Mouse (Mus musculus) hindbrain, embryonic 11.5 days (tissue): ENCODE data around the gene Fitm1. TPM values are rescaled to one million over a fixed set of nuclear protein-coding genes. Genes with fewer than 3 reads are reported as not detected.

Experiments used
- ATAC-seq: fragments of 200-750 bp; cut with Nextera tagmentation; 2 replicates; pipeline ENCODE4 v1.8.0; 2017; ENCODE audit warnings: mild to moderate bottlenecking, moderate TSS enrichment, moderate library complexity; ENCODE audit not compliant: low FRiP score
- DNase-seq: peaks from one replicate; pipeline ENCODE4 v3.0.0-alpha.2; 2015; ENCODE audit warnings: low spot score
- H3K27ac ChIP-seq: fragments of 300-500 bp; sonication (generic); 2 replicates; pipeline ENCODE4 v1.5.1; 2014; ENCODE audit warnings: mild to moderate bottlenecking, low read depth, low read length
- H3K27me3 ChIP-seq: fragments of 300-500 bp; sonication (generic); 2 replicates; pipeline ENCODE4 v1.6.1; 2014; ENCODE audit warnings: mild to moderate bottlenecking, low read length, moderate library complexity, mixed read lengths; ENCODE audit not compliant: control insufficient read depth, insufficient read depth
- H3K36me3 ChIP-seq: fragments of 300-500 bp; sonication (generic); 2 replicates; pipeline ENCODE4 v1.6.1; 2014; ENCODE audit warnings: mild to moderate bottlenecking, low read length, moderate library complexity, mixed read lengths; ENCODE audit not compliant: control insufficient read depth, insufficient read depth
- H3K4me1 ChIP-seq: fragments of 300-500 bp; sonication (generic); replicated peaks from 2 replicates; pipeline ENCODE4 v1.6.1; 2014; ENCODE audit warnings: low read length, mixed read lengths; ENCODE audit not compliant: control insufficient read depth, insufficient read depth
- H3K4me2 ChIP-seq: fragments of 300-500 bp; sonication (generic); replicated peaks from 2 replicates; pipeline ENCODE4 v1.6.1; 2014; ENCODE audit warnings: mild to moderate bottlenecking, low read depth, low read length
- H3K4me3 ChIP-seq: fragments of 300-500 bp; sonication (generic); 2 replicates; pipeline ENCODE4 v1.5.1; 2014; ENCODE audit warnings: low read depth, low read length
- H3K9ac ChIP-seq: fragments of 300-500 bp; sonication (generic); 2 replicates; pipeline ENCODE4 v1.6.1; 2014; ENCODE audit warnings: low read depth, low read length
- H3K9me3 ChIP-seq: fragments of 300-500 bp; sonication (generic); 2 replicates; pipeline ENCODE4 v1.6.1; 2016; ENCODE audit warnings: low read length; ENCODE audit not compliant: control insufficient read depth
- WGBS: fragments of 180-500 bp; shearing (Covaris S2); extraction: QIAGEN DNeasy Blood & Tissue Kit; methylation state at CpG from one replicate; pipeline ENCODE4 v1.1.7; 2014; 5-methylcytosine and 5-hydroxymethylcytosine counted together
- polyA plus RNA-seq: library from polyadenylated mRNA; unstranded; fragments of >200 nt; fragmentation: Nextera tagmentation; extraction: Ambion mirVana; gene quantifications from 2 replicates; pipeline ENCODE4 v1.2.1, GENCODE M21; 2014

Fitm1 gene
- polyA plus RNA-seq, 1 experiment from 2014 or later: 0.77 TPM

DNA sequence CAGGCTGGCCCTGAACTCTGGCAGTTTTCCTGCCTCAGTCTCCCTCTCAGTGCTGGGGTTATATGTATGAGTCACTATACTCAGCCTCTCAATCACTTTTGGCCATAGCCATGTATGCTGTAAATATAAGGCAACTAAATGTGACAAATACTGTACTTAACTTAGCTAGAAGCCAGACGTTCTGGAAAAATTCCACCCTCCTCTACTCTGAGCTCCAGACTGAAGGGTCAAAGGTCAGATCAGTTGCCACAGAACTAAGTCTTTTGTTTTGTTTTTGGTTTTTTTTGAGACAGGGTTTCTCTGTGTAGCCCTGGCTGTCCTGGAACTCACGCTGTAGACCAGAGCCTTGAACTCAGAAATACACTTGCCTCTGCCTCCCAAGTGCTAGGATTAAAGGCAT lies 40.5 kb downstream of the Fitm1 start:
- Histone ChIP-seq H3K9ac (no peak overlapping the region), H3K36me3 (no peaks in the 10 kb centered on the region), H3K27ac (no peak overlapping the region), H3K4me3 (no peak overlapping the region), H3K4me1 (no peaks in the 10 kb centered on the region), H3K27me3 (no peaks in the 10 kb centered on the region), H3K4me2 (no peak overlapping the region), H3K9me3 (no peaks in the 10 kb centered on the region)
- WGBS: 40% methylated on average over 2 of the region's 2 CpGs
- DNase-seq: no peak
- no peak for ATAC-seq

- 91% methylated on average over 2 of the region's 2 CpGs for WGBS
- ATAC-seq: no peak
- no peak overlapping the region for H3K4me2 ChIP-seq
- H3K27me3 ChIP-seq: no peaks in the 10 kb centered on the region
- no peak overlapping the region for H3K27ac ChIP-seq
- H3K36me3 ChIP-seq: no peaks in the 10 kb centered on the region
- no peaks in the 10 kb centered on the region for H3K4me1 ChIP-seq
- no peak overlapping the region for H3K4me3 ChIP-seq
- no peaks in the 10 kb centered on the region for H3K9me3 ChIP-seq
- no peak overlapping the region for H3K9ac ChIP-seq
- no peak for DNase-seq
Measured at GRCm38 (mm10) chr14:55616844-55617243, 41.4 kb downstream of the Fitm1 start.

DNA sequence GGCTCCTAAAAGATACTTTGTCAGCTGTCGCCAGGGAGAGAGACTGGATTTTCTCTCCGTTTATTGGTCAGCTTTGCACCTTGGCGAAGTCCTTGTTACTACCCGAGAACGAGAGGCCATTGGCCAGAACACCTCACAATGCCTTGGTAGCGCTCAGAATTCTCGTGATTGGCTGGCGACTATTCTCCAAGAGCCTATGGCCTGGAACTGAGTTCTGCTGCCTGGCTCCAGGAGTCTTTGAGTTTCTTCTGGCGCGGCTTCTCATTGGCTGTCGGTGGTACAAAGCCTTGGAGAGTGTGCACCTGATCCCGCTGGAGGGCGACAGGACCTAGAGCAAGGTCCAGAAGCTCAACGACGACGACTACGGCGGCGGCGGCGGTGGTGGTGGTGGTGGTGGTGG lies 42.4 kb downstream of the Fitm1 start, which contains the start of gene Rec8:
Gene Rec8 (plus strand): TSS at position 216 of the 400 bp plus-strand sequence.
- peak; percentile 85 for ATAC-seq
- WGBS: 21% methylated on average over 21 of the region's 21 CpGs
- peak within 1 kb of the TSS; percentile 25 for H3K4me3 ChIP-seq
- H3K27ac ChIP-seq: no peak within 1 kb of the TSS
- peak; percentile 53 for DNase-seq
- H3K9ac ChIP-seq: peak within 1 kb of the TSS; percentile 7; the same call in 1 of the 2 replicates
- no peaks in the 10 kb centered on the region for H3K27me3 ChIP-seq
- H3K36me3 ChIP-seq: no peaks in the 10 kb centered on the region
- no peaks in the 10 kb centered on the region for H3K4me1 ChIP-seq
- no peaks in the 10 kb centered on the region for H3K9me3 ChIP-seq
- peak within 1 kb of the TSS; percentile 28 for H3K4me2 ChIP-seq

- Histone ChIP-seq H3K27me3 (no peaks in the 10 kb centered on the region), H3K4me2 (peak overlapping the region; percentile 28), H3K9ac (peak overlapping the region; percentile 7; the same call in 1 of the 2 replicates), H3K36me3 (no peaks in the 10 kb centered on the region), H3K9me3 (no peaks in the 10 kb centered on the region), H3K4me1 (no peaks in the 10 kb centered on the region), H3K4me3 (peak overlapping the region; percentile 25), H3K27ac (no peak overlapping the region)
- DNase-seq (no peak), ATAC-seq (no peak)
- WGBS: 58% methylated on average over 22 of the region's 22 CpGs
Measured at GRCm38 (mm10) chr14:55618486-55619195, 43.2 kb downstream of the Fitm1 start.

Other genes starting within 250 kb of the Fitm1 start
- 26.0 and 36.5 TPM in 2 replicates for gene Dhrs4, start 96.9 kb upstream of the Fitm1 start, polyA plus RNA-seq
- gene Carmil3, start 85.0 kb upstream of the Fitm1 start, polyA plus RNA-seq: 10.1 and 14.0 TPM in 2 replicates
- 1.3 and 1.6 TPM in 2 replicates for gene Cpne6, start 65.2 kb upstream of the Fitm1 start, polyA plus RNA-seq
- 0.15 and 0.20 TPM in 2 replicates for gene Nrl, start 50.6 kb upstream of the Fitm1 start, polyA plus RNA-seq
- 11.3 and 12.6 TPM in 2 replicates for gene Pck2, start 35.4 kb upstream of the Fitm1 start, polyA plus RNA-seq
- 81.5 and 85.4 TPM in 2 replicates for gene Dcaf11, start 15.6 kb upstream of the Fitm1 start, polyA plus RNA-seq
- gene A730061H03Rik, start 15.2 kb upstream of the Fitm1 start, polyA plus RNA-seq: 0.52 TPM in 1 of 2 replicates, not detected in the other
- gene Psme1, start 2.5 kb downstream of the Fitm1 start, polyA plus RNA-seq: 126 TPM in 2 replicates
- gene Emc9, start 9.7 kb downstream of the Fitm1 start, polyA plus RNA-seq: 6.4 and 8.5 TPM in 2 replicates
- gene Psme2, start 15.5 kb downstream of the Fitm1 start, polyA plus RNA-seq: 195 and 222 TPM in 2 replicates
- 10.6 and 12.1 TPM in 2 replicates for gene Rnf31, start 16.1 kb downstream of the Fitm1 start, polyA plus RNA-seq
- gene Irf9, start 28.0 kb downstream of the Fitm1 start, polyA plus RNA-seq: 6.9 and 7.6 TPM in 2 replicates
- gene Rec8, start 42.4 kb downstream of the Fitm1 start, polyA plus RNA-seq: 8.2 and 8.8 TPM in 2 replicates
- gene Ipo4, start 60.3 kb downstream of the Fitm1 start, polyA plus RNA-seq: 71.2 and 73.1 TPM in 2 replicates
- gene Gm49378, start 62.3 kb downstream of the Fitm1 start, polyA plus RNA-seq: 1.7 and 4.0 TPM in 2 replicates
- gene Tm9sf1, start 68.2 kb downstream of the Fitm1 start, polyA plus RNA-seq: 60.2 and 61.9 TPM in 2 replicates
- 0.38 and 0.48 TPM in 2 replicates for gene Tssk4, start 74.6 kb downstream of the Fitm1 start, polyA plus RNA-seq
- 67.7 and 70.2 TPM in 2 replicates for gene Mdp1, start 84.9 kb downstream of the Fitm1 start, polyA plus RNA-seq
- 54.6 and 58.8 TPM in 2 replicates for gene Gmpr2, start 96.3 kb downstream of the Fitm1 start, polyA plus RNA-seq
- 596 and 597 TPM in 2 replicates for gene Nedd8, start 96.5 kb downstream of the Fitm1 start, polyA plus RNA-seq
- gene Tinf2, start 106.2 kb downstream of the Fitm1 start, polyA plus RNA-seq: 52.7 and 63.1 TPM in 2 replicates
- gene Tgm1, start 138.3 kb downstream of the Fitm1 start, polyA plus RNA-seq: 0.36 and 0.49 TPM in 2 replicates
- 25.3 and 27.4 TPM in 2 replicates for gene Rabggta, start 146.6 kb downstream of the Fitm1 start, polyA plus RNA-seq
- gene Dhrs1, start 170.1 kb downstream of the Fitm1 start, polyA plus RNA-seq: 68.6 and 72.1 TPM in 2 replicates
- gene Nop9, start 170.1 kb downstream of the Fitm1 start, polyA plus RNA-seq: 47.0 and 47.6 TPM in 2 replicates
- 0.33 TPM in 1 of 2 replicates, not detected in the other for gene Cideb, start 182.8 kb downstream of the Fitm1 start, polyA plus RNA-seq
- 0.28 and 0.62 TPM in 2 replicates for gene Ltb4r2, start 185.8 kb downstream of the Fitm1 start, polyA plus RNA-seq
- gene Ltb4r1, start 190.3 kb downstream of the Fitm1 start, polyA plus RNA-seq: 0.14 TPM in 1 of 2 replicates, not detected in the other
- 6.6 and 7.6 TPM in 2 replicates for gene Adcy4, start 208.5 kb downstream of the Fitm1 start, polyA plus RNA-seq
- gene Ripk3, start 213.2 kb downstream of the Fitm1 start, polyA plus RNA-seq: 11.0 and 12.9 TPM in 2 replicates
- gene Nfatc4, start 247.5 kb downstream of the Fitm1 start, polyA plus RNA-seq: 19.5 and 25.5 TPM in 2 replicates